Mouse (Mus musculus) adrenal gland, adult 18-20 months (tissue): ENCODE results near the gene Ptcra. TPM values are rescaled to one million over a fixed set of nuclear protein-coding genes. Genes with fewer than 3 reads are reported as not detected.

Experiments used
- DNase-seq, 2 experiments: peaks; one replicate each; pipeline ENCODE4 v3.0.0; 2021 to 2022; ENCODE audit warnings: low spot score in 2 of 2
- total RNA-seq, 2 experiments: library from RNA; stranded (reverse); gene quantifications; 1 replicate in 1 of 2; 2 replicates in 1 of 2; pipeline ENCODE4 v1.2.3; 2021

Ptcra gene
- total RNA-seq, 2 experiments from 2014 or later, result not detected

GRCm38 (mm10) chr17:46727271-46727670 lies 36.2 kb downstream of the Ptcra start:
- no peak for DNase-seq

DNA sequence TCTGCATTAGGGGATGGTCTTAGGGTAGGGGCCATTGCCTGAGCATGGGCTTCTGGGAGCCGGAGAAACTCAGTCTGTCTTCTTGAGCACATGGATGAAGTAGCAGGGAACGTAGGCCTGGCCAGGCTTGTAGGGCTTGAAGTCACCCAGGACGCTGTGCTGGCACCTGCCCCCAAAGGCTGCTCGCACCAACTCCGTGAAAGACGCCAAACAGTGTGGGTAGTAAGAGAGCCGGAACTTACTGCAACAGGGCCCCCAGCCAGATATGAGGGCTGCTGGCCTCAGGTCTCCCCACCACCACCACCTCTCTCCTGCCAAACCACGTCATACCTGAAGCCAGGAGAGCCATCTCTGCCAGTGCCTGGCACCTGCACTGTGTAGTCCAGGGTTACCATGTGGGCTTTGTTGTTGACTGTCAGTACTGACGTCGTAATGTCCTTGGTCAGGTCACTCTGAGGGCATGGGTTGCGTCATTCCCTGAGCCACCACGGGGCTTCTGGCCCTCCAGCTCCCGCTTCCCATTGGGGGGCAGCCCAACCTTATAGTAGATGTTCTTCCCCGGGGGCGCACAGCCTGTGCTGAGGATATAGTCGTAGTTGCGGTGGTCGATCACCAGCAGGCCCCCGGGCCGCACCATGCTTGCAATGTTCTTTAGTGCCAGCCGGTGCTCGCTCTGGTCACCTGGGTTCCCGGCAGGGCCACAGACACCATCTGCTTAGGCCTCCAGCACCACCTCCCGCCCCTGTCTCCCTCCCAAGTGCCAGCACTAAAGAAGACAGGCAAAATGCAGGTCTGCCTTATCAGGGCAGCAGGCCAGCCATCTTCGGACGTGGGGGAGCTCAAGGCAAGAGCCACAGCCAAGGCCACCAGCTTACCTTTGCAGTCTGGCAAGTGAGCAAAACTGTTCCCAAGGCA lies 37.5 kb downstream of the Ptcra start:
- DNase-seq, result no peak

- no peak for DNase-seq
Measured at GRCm38 (mm10) chr17:46725273-46725672, 38.2 kb downstream of the Ptcra start.

DNA sequence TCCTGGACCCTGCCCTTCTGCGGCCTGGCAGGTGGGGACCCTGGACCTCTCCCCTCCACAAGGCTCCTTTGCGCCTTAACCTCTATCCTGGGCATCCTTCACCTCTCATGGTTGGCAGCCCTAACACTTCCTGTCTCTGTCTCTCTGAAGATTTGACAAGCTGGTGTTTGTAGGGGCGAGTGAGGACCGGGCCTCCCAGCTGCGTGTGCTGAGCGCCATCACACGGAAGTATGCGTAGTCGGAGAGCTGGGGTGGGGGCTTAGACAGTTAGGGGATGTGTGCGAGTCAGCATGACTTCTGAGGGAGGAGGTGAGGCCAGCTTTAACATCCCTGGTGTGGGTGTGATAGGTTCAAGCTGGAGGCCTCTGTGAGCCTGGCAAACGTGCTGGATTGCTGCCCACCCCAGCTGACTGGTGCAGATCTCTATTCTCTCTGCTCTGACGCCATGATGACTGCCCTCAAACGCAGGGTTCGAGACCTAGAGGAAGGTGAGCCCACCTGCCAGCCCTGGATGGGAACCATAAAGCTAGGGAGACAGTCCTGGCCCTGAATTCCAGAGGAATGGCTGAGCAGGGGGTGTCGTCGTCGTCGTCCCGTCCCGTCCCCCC lies 38.9 kb downstream of the Ptcra start:
- DNase-seq, result no peak

DNA sequence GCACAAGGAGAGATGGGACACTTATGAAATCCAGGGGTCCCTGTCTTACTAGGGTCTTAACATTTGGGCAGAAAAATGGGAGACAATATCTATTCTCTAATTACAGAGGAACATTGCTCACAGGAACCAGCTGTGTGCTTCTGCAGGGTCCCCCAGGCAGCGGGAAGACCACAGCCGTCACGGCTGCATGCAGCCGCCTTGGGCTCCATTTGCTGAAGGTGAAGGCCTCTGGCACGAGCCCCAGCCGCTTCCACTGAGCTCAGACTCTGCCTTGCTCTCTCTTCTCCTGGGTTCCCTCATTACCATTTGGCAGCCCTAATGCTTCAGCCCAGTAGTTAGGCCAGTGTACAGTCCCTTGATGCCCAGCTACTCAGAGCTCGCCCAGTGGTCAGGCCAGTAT lies 42.4 kb downstream of the Ptcra start:
- no peak for DNase-seq

- no peak for DNase-seq
Measured at GRCm38 (mm10) chr17:46714756-46715481, 48.6 kb downstream of the Ptcra start.

DNA sequence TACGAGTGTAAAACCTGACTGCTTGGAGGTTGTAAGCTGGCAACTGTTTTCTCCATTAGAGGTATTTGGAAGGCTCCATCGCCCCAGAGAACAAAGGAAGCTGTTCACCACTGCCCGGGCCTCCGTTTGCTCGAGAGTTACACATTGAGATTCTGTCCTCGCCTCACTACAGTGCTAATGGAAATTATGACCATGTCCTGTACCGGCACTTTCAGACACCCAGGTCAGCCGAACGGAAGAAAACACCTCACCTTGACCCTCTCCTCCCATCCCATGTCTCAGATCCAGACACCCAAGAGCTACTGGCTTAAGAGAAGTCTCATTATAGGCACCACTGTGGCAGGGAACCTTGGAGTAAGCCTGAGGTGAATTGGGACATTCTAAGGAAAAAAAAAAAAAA lies 49.7 kb downstream of the Ptcra start:
- no peak for DNase-seq

- no peak for DNase-seq
Measured at GRCm38 (mm10) chr17:46712442-46712841, 51.1 kb downstream of the Ptcra start.

DNA sequence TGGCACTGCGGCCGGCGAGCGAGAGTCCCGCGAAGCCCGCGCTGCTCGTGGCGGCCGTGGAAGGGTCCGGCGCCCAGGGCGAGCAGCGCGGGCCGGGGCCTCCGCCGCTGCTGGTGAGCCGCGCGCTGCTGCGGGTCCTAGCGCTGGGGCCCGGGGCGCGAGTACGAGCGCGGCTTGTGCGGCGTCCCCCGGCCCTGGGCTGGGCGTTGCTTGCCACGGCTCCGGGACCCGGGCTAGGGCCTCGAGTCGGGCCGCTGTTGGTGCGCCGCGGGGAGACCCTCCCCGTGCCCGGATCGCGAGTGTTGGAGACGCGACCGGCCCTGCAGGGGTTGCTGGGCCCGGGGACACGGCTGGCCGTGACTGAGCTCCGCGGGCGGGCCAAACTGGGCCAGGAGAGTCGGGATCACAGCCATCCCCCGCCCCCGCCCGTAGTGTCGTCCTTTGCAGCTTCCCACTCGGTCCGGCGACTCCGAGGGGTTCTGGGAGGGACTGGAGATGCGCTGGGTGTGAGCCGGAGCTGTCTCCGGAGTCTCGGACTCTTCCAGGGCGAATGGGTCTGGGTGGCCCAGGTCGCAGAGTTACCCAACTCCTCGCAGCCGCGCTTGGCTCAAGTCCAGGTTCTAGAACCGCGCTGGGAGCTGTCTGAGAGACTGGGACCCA lies 51.8 kb downstream of the Ptcra start:
- peak; percentile 66 to 71 for DNase-seq

- peak; percentile 86 for DNase-seq
Measured at GRCm38 (mm10) chr17:46710959-46711597, 52.4 kb downstream of the Ptcra start, which contains the start of gene Pex6. Pex6 (plus strand) TSS chr17:46711463.

- no peak for DNase-seq
Measured at GRCm38 (mm10) chr17:46706375-46707089, 57.0 kb downstream of the Ptcra start.

Other genes with a start within 250 kb of the Ptcra start
- 10 to 100 TPM; 24.8 to 30.1 TPM for gene Cul9, start 217.3 kb downstream of the Ptcra start, total RNA-seq
- gene Srf, start 207.5 kb downstream of the Ptcra start, total RNA-seq, result 10 to 100 TPM; 40.8 to 66.6 TPM
- gene Ptk7, start 134.2 kb downstream of the Ptcra start, total RNA-seq, result 1 to 10 TPM; 2.7 to 5.8 TPM
- gene Klc4, start 117.7 kb downstream of the Ptcra start, total RNA-seq, result 10 to 100 TPM; 35.8 to 47.6 TPM
- 10 to 100 TPM; 97.8 to 99.8 TPM for gene Mrpl2, start 117.5 kb downstream of the Ptcra start, total RNA-seq
- gene Cul7, start 113.4 kb downstream of the Ptcra start, total RNA-seq, result 10 to 100 TPM; 32.1 to 36.3 TPM
- gene Rrp36, start 89.4 kb downstream of the Ptcra start, total RNA-seq, result 10 to 100 TPM; 25.9 to 29.8 TPM
- gene Mea1, start 84.9 kb downstream of the Ptcra start, total RNA-seq, result 100 to 1,000 TPM; 100 to 107 TPM
- gene Klhdc3, start 82.8 kb downstream of the Ptcra start, total RNA-seq, result 10 to 100 TPM; 47.6 to 69.9 TPM
- 10 to 100 TPM; 40.2 to 46.5 TPM for gene Ppp2r5d, start 58.6 kb downstream of the Ptcra start, total RNA-seq
- gene Pex6, start 52.2 kb downstream of the Ptcra start, total RNA-seq, result 10 to 100 TPM; 64.1 to 70.7 TPM
- gene Gnmt, start 34.5 kb downstream of the Ptcra start, total RNA-seq, result 1 to 10 TPM; 1.2 to 2.0 TPM
- 10 to 100 TPM; 44.8 to 55.9 TPM for gene Cnpy3, start 11.5 kb downstream of the Ptcra start, total RNA-seq
- 10 to 100 TPM; 39.6 to 63.0 TPM for gene 2310039H08Rik, start 8.9 kb upstream of the Ptcra start, total RNA-seq
- gene Rpl7l1, start 19.0 kb upstream of the Ptcra start, total RNA-seq, result 100 to 1,000 TPM in 1 of 2 experiments, 10 to 100 TPM in 1; 93.5 to 103 TPM
- gene Bicral, start 94.8 kb upstream of the Ptcra start, total RNA-seq, result 10 to 100 TPM; 16.7 to 18.2 TPM
- 10 to 100 TPM; 19.6 to 23.9 TPM for gene Tbcc, start 127.0 kb upstream of the Ptcra start, total RNA-seq
- not detected for gene Prph2, start 146.7 kb upstream of the Ptcra start, total RNA-seq
- 10 to 100 TPM; 62.1 to 87.8 TPM for gene Ubr2, start 246.8 kb upstream of the Ptcra start, total RNA-seq